Mouse (Mus musculus) G1E (cell line): Measurements from ENCODE around the gene N4bp2l2. TPM values are rescaled to one million over a fixed set of nuclear protein-coding genes. Genes with fewer than 3 reads are reported as not detected.

Source experiments
- ATAC-seq: 2 replicates; pipeline ENCODE4 v1.8.0; 2016; ENCODE audit warnings: mild to moderate bottlenecking; ENCODE audit not compliant: insufficient number of reproducible peaks, poor library complexity, low FRiP score, severe bottlenecking; ENCODE audit errors: extremely low read depth
- DNase-seq: peaks from one replicate; pipeline ENCODE4 v3.0.0; 2012; ENCODE audit warnings: low spot score
- H3K27me3 ChIP-seq: 2 replicates; pipeline ENCODE4 v1.6.1; 2012; ENCODE audit warnings: mild to moderate bottlenecking, low read length, inconsistent platforms; ENCODE audit not compliant: insufficient read depth
- H3K36me3 ChIP-seq: replicated peaks from 2 replicates; pipeline ENCODE3; 2012; ENCODE audit warnings: mild to moderate bottlenecking, inconsistent platforms
- H3K4me1 ChIP-seq: 2 replicates; pipeline ENCODE4 v1.6.1; 2012; ENCODE audit warnings: low read depth, low read length, inconsistent platforms, mixed read lengths; ENCODE audit not compliant: insufficient read depth
- H3K4me3 ChIP-seq: 2 replicates; pipeline ENCODE4 v1.5.1; 2012; ENCODE audit warnings: low read depth, mild to moderate bottlenecking, inconsistent platforms, low read length, moderate library complexity, mixed read lengths
- H3K9me3 ChIP-seq: replicated peaks from 2 replicates; pipeline ENCODE4 v1.6.1; 2012; ENCODE audit warnings: inconsistent platforms
- CTCF ChIP-seq: IDR thresholded peaks from 2 replicates; pipeline ENCODE4 v1.5.1; 2012; ENCODE audit warnings: low read depth, low read length, inconsistent platforms, mixed read lengths
- GATA1 ChIP-seq: IDR thresholded peaks from 2 replicates; pipeline ENCODE4 v1.6.1; 2012; ENCODE audit warnings: borderline replicate concordance, low read length, inconsistent platforms, mixed read lengths
- GATA2 ChIP-seq: IDR thresholded peaks from 2 replicates; pipeline ENCODE4 v1.6.1; 2012; ENCODE audit warnings: low read depth, low read length, inconsistent platforms, borderline replicate concordance
- POLR2AphosphoS5 ChIP-seq: IDR thresholded peaks from 2 replicates; pipeline ENCODE4 v1.6.1; 2012; ENCODE audit warnings: low read depth, low read length, inconsistent platforms; ENCODE audit not compliant: insufficient replicate concordance
- TAL1 ChIP-seq: conservative IDR thresholded peaks from 2 replicates; pipeline ENCODE4 v1.6.1; 2012; ENCODE audit warnings: low read depth, low read length, inconsistent platforms, mixed read lengths
- polyA plus RNA-seq: library from polyadenylated mRNA; stranded (reverse); fragments of >175 nt; gene quantifications from 2 replicates; pipeline ENCODE4 v1.2.3, GENCODE M21; 2012
- total RNA-seq, 2 experiments: library from RNA; stranded (forward) in 1 of 2; stranded (reverse) in 1 of 2; fragments of 200-1000 nt in 1 of 2; fragments of >200 nt in 1 of 2; fragmentation: Nextera tagmentation in 1 of 2; gene quantifications; 2 replicates each; pipeline ENCODE4 v1.2.3; 2014 to 2017

The N4bp2l2 gene
- total and polyA plus RNA-seq, 3 experiments, result 38.3 to 159 (median 98.3) TPM

DNA sequence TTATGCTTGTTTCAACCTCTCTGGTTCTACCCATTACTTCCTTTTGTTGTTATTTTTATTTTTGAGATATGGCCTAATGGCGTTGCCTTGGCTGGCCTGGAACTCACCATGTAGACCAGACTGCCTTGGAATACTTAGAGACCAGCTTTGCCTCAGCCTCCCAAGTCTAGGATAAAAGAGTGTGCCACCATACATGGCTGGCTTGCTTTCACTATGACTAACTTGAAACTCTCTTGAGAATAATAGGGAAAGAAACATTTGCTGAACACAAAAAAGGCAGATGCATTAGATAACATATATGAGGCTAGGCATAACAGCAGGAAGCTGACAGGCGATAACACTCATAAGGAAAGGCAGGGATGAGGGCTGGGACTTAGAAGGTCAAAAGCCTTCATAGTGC, 51.9 kb downstream of the N4bp2l2 start:
- H3K27me3 ChIP-seq, result no peaks in the 10 kb centered on the region
- ATAC-seq (no peak), DNase-seq (no peak)
- H3K4me1 ChIP-seq, result no peaks in the 10 kb centered on the region
- TF ChIP-seq TAL1 (no peak), POLR2AphosphoS5 (no peak), GATA1 (no peak), GATA2 (no peak), CTCF (no peak)
- no peak overlapping the region for H3K4me3 ChIP-seq
- H3K9me3 ChIP-seq, result no peaks in the 10 kb centered on the region
- peaks cover 2% of the 10 kb centered on the region for H3K36me3 ChIP-seq

DNA sequence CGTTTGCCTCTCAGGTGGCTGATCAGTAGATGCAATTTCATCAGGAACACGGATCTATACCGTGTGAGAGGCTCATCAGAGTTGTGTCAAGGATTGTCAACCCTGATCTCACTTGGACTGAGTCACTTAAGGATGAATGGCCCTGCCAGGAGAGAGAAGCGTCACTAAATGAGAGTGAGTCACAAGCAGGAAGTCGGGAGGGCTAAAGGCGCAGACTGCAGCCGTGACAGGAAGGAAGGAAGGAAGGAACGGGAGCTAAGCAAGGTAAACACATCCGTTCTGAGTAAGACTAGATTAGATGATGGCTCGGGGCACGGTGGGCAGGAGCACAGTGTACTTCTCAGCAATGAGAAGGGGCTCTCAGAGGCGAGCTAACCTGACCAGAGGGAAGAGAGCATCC, 54.3 kb downstream of the N4bp2l2 start:
- Histone ChIP-seq H3K9me3 (no peaks in the 10 kb centered on the region), H3K27me3 (no peaks in the 10 kb centered on the region), H3K4me3 (no peak overlapping the region), H3K4me1 (no peaks in the 10 kb centered on the region), H3K36me3 (no peaks in the 10 kb centered on the region)
- ATAC-seq (no peak), DNase-seq (no peak)
- TF ChIP-seq TAL1 (no peak), GATA1 (no peak), POLR2AphosphoS5 (no peak), CTCF (no peak), GATA2 (no peak)

DNA sequence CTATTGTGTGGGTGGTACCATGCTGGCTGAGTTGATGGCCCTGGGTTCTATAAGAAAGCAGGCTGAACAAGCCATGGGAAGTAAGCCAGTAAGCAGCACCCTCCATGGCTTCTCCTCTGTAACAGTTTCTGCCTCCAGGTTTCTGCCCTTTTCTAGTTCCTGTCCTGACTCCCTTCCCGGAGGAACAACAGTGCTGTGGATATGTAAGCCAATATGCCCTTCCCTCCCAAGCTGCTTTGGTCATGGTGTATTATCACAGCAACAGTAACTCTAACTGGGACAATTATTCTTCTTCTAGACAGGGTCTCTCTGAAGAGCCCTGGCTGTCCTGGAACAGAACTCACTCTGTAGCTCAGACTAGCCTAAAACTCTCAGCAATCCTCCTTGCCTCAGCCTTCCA, 54.8 kb downstream of the N4bp2l2 start:
- no peaks in the 10 kb centered on the region for H3K4me1 ChIP-seq
- no peaks in the 10 kb centered on the region for H3K27me3 ChIP-seq
- ATAC-seq, result no peak
- no peak for TF ChIP-seq GATA1
- no peak for TF ChIP-seq CTCF
- no peak for TF ChIP-seq GATA2
- TF ChIP-seq TAL1, result no peak
- TF ChIP-seq POLR2AphosphoS5, result no peak
- DNase-seq, result no peak
- H3K4me3 ChIP-seq, result no peak overlapping the region
- no peaks in the 10 kb centered on the region for H3K36me3 ChIP-seq
- no peaks in the 10 kb centered on the region for H3K9me3 ChIP-seq

DNA sequence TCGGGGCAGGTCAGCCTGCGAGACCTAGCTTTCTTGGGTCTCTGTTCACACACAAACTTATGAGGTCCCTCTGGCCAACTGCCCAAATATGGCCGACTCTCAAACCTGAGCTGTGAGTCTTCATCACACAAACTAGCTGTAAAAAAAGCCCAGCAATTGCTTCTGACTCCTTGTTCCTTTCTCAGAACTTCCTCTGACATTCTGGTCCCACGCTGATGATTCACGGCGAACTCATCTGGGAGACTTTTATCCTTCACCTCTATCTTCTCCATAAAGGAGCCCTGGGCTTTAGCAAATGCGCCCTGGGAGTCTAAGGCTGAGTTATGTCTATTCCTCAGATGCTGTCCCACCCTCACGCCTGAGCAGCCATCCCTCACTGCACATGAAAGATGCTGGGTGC, 58.4 kb downstream of the N4bp2l2 start:
- no peak for ATAC-seq

DNA sequence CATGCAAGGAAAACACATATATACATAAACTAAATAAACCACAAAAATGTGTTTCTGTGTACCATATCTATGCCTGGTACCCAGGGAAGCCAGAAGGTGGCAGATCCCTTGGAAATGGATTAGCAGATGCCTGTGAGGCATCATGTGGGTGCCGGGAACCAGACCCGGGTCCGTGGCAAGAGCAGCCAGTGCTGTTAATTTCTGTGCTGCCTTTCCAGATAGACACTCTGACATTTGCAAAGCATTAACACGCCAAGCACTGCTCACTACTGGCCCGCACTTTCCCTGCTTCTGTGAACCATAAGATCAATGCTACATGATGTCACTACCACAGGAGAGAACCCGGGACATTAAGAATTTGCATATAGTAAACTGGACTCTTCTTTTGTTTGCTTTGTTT, 59.9 kb downstream of the N4bp2l2 start:
- no peaks in the 10 kb centered on the region for H3K36me3 ChIP-seq
- H3K4me1 ChIP-seq, result peaks cover 2% of the 10 kb centered on the region
- no peaks in the 10 kb centered on the region for H3K9me3 ChIP-seq
- no peak for DNase-seq
- no peak for ATAC-seq
- no peak overlapping the region for H3K4me3 ChIP-seq
- TF ChIP-seq POLR2AphosphoS5 (no peak), TAL1 (no peak), GATA2 (no peak), GATA1 (no peak), CTCF (no peak)
- H3K27me3 ChIP-seq, result peaks cover 3% of the 10 kb centered on the region

More for the DNA sequence above, 58.4 kb downstream of the N4bp2l2 start:
- DNase-seq, result no peak
- TF ChIP-seq TAL1 (no peak), GATA1 (no peak), POLR2AphosphoS5 (no peak), GATA2 (no peak), CTCF (no peak)
- Histone ChIP-seq H3K27me3 (no peaks in the 10 kb centered on the region), H3K4me3 (no peak overlapping the region), H3K36me3 (no peaks in the 10 kb centered on the region), H3K4me1 (no peaks in the 10 kb centered on the region), H3K9me3 (no peaks in the 10 kb centered on the region)

DNA sequence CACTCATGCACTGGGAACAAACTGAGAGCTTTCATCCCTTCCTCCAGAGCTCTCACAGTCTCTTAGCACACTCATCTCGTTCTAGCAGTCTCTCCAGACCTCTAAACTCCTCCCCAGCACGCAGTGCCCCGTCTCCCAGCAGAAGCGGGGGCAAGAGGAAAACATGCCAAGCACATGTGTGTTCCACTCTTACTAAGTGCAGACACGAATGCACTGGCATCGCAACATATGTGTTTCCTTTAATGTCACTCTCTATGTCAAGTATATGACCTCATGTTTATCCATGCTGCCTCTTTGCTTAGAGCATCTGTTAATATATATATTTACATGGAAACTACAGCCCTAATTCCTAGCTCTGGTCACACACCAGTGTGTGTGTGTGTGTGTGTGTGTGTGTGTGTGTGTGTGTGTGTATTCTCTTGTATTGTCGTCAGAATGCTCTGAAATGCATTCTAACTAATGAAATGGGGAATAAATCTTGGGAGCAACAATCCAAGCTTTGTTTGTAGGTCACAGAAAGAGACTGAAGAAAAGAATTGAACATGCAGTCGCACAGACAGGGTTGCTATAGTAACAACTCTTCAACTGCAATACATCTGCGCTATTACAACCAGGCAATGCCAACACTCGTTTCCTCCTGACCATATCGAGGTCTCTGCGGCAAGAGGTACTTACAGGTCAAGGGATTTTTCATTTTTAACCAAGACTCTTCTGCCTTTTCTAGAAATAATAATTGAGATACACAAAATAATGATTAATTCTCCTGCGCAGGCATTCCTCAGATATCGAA, 64.3 kb downstream of the N4bp2l2 start:
- no peaks in the 10 kb centered on the region for H3K36me3 ChIP-seq
- no peaks in the 10 kb centered on the region for H3K9me3 ChIP-seq
- no peak overlapping the region for H3K4me3 ChIP-seq
- H3K4me1 ChIP-seq, result peaks cover 28% of the 10 kb centered on the region
- peaks cover 4% of the 10 kb centered on the region for H3K27me3 ChIP-seq
- TF ChIP-seq CTCF (no peak), TAL1 (no peak), GATA2 (no peak), GATA1 (no peak), POLR2AphosphoS5 (no peak)
- ATAC-seq (no peak), DNase-seq (no peak)
